Mouse (Mus musculus) c-Kit-positive CD71-positive TER-119-negative erythroid progenitor cells, embryonic 14.5 days (primary cell): ENCODE measurements around the gene Map4k2.

Experiments used
- DNase-seq: peaks from one replicate; pipeline ENCODE4 v3.0.0-alpha.2; 2013; ENCODE audit warnings: low read depth

The Map4k2 gene

GRCm38 (mm10) chr19:6401131-6401815, 60.3 kb downstream of the Map4k2 start:
- DNase-seq = peak; percentile 44

- DNase-seq = no peak
Observed at GRCm38 (mm10) chr19:6401951-6402350, 61.0 kb downstream of the Map4k2 start.

- no peak for DNase-seq
Observed at GRCm38 (mm10) chr19:6403869-6404268, 62.9 kb downstream of the Map4k2 start.
